Mouse (Mus musculus) MEL (cell line): ENCODE measurements around the gene Nr5a2. TPM values are rescaled to one million over a fixed set of nuclear protein-coding genes. Genes with fewer than 3 reads are reported as not detected.

Experiments used
- DNase-seq: peaks from one replicate; pipeline ENCODE4 v3.0.0; 2011; ENCODE audit warnings: low read depth, low spot score
- H3K27ac ChIP-seq: 2 replicates; pipeline ENCODE4 v1.5.1; 2012; ENCODE audit warnings: low read depth, mild to moderate bottlenecking, control low read depth, low read length, moderate library complexity; ENCODE audit not compliant: control insufficient read depth
- H3K27me3 ChIP-seq, 2 experiments: fragments of 150-350 bp in 1 of 2; sonication (generic) in 1 of 2; 2 replicates each; pipeline ENCODE4 v1.6.1; 2012; ENCODE audit warnings: low read length in 2 of 2, mild to moderate bottlenecking in 2 of 2, improper control_type of control experiment in 1 of 2, moderate library complexity in 1 of 2; ENCODE audit not compliant: insufficient read depth in 2 of 2, control insufficient read depth in 1 of 2
- H3K36me3 ChIP-seq, 2 experiments: 2 replicates each; pipeline ENCODE4 v1.6.1; 2012 to 2014; ENCODE audit warnings: low read length in 2 of 2, improper control_type of control experiment in 1 of 2, inconsistent platforms in 1 of 2, mild to moderate bottlenecking in 1 of 2; ENCODE audit not compliant: insufficient read depth in 2 of 2, control insufficient read depth in 1 of 2
- H3K4me1 ChIP-seq, 2 experiments: fragments of 150-350 bp in 1 of 2; sonication (generic) in 1 of 2; 2 replicates each; pipeline ENCODE4 v1.6.1; 2012; ENCODE audit warnings: low read length in 2 of 2, improper control_type of control experiment in 1 of 2, mild to moderate bottlenecking in 1 of 2; ENCODE audit not compliant: insufficient read depth in 2 of 2, control insufficient read depth in 1 of 2
- H3K4me3 ChIP-seq, 2 experiments: fragments of 150-350 bp in 1 of 2; sonication (generic) in 1 of 2; 2 replicates each; pipeline ENCODE4 v1.5.1; 2012; ENCODE audit warnings: low read depth in 2 of 2, low read length in 2 of 2, mild to moderate bottlenecking in 2 of 2, moderate library complexity in 2 of 2, control low read depth in 1 of 2, improper control_type of control experiment in 1 of 2; ENCODE audit not compliant: control insufficient read depth in 1 of 2, insufficient read depth in 1 of 2
- H3K79me2 ChIP-seq: 2 replicates; pipeline ENCODE4 v1.6.1; 2012; ENCODE audit warnings: mild to moderate bottlenecking, low read length, moderate library complexity; ENCODE audit not compliant: control insufficient read depth, poor library complexity, insufficient read depth
- H3K9ac ChIP-seq: 2 replicates; pipeline ENCODE4 v1.6.1; 2012; ENCODE audit warnings: low read depth, mild to moderate bottlenecking, control low read depth, low read length, moderate library complexity; ENCODE audit not compliant: control insufficient read depth, poor library complexity, severe bottlenecking
- H3K9me3 ChIP-seq: fragments of 150-350 bp; sonication (generic); replicated peaks from 2 replicates; pipeline ENCODE4 v1.6.1; 2012; ENCODE audit warnings: mild to moderate bottlenecking, low read length, improper control_type of control experiment, moderate library complexity; ENCODE audit not compliant: insufficient read depth
- BHLHE40 ChIP-seq: IDR thresholded peaks from 2 replicates; pipeline ENCODE4 v1.6.1; 2012; ENCODE audit warnings: low read depth, mild to moderate bottlenecking, inconsistent platforms, low read length, improper control_type of control experiment, borderline replicate concordance
- CHD1 ChIP-seq: IDR thresholded peaks from 2 replicates; pipeline ENCODE4 v1.6.1; 2012; ENCODE audit warnings: low read depth, mild to moderate bottlenecking, inconsistent platforms, low read length, improper control_type of control experiment
- CTCF ChIP-seq, 3 experiments: IDR thresholded peaks in 2 of 3; conservative IDR thresholded peaks in 1 of 3; 2 replicates each; pipeline ENCODE4 v1.5.1; 2011 to 2012; ENCODE audit warnings: low read length in 3 of 3, low read depth in 2 of 3, mild to moderate bottlenecking in 2 of 3, improper control_type of control experiment in 1 of 3, inconsistent platforms in 1 of 3, mixed read lengths in 1 of 3, moderate library complexity in 1 of 3; ENCODE audit not compliant: control insufficient read depth in 1 of 3, insufficient read depth in 1 of 3, poor library complexity in 1 of 3, severe bottlenecking in 1 of 3
- ETS1 ChIP-seq: IDR thresholded peaks from 2 replicates; pipeline ENCODE4 v1.6.1; 2012; ENCODE audit warnings: low read depth, mild to moderate bottlenecking, inconsistent platforms, low read length, improper control_type of control experiment, moderate library complexity
- GABPA ChIP-seq: IDR thresholded peaks from 2 replicates; pipeline ENCODE4 v1.6.1; 2012; ENCODE audit warnings: low read depth, mild to moderate bottlenecking, inconsistent platforms, low read length, improper control_type of control experiment, moderate library complexity
- GATA1 ChIP-seq: IDR thresholded peaks from 2 replicates; pipeline ENCODE4 v1.6.1; 2011; ENCODE audit warnings: low read depth, low read length, improper control_type of control experiment
- HCFC1 ChIP-seq: IDR thresholded peaks from 2 replicates; pipeline ENCODE4 v1.6.1; 2012; ENCODE audit warnings: low read depth, mild to moderate bottlenecking, inconsistent platforms, low read length, improper control_type of control experiment, moderate library complexity
- JUND ChIP-seq: IDR thresholded peaks from 2 replicates; pipeline ENCODE4 v1.6.1; 2011; ENCODE audit warnings: low read depth, mild to moderate bottlenecking, improper control_type of control experiment, low read length
- KAT2A ChIP-seq: conservative IDR thresholded peaks from 2 replicates; pipeline ENCODE4 v1.6.1; 2012; ENCODE audit warnings: low read depth, low read length, improper control_type of control experiment, inconsistent platforms
- MAFK ChIP-seq: IDR thresholded peaks from 2 replicates; pipeline ENCODE4 v1.6.1; 2011; ENCODE audit warnings: low read depth, mild to moderate bottlenecking, low read length, improper control_type of control experiment, borderline replicate concordance
- MAX ChIP-seq: IDR thresholded peaks from 2 replicates; pipeline ENCODE4 v1.6.1; 2011; ENCODE audit warnings: low read length, improper control_type of control experiment
- MAZ ChIP-seq: IDR thresholded peaks from 2 replicates; pipeline ENCODE4 v1.6.1; 2012; ENCODE audit warnings: low read depth, mild to moderate bottlenecking, inconsistent platforms, low read length, improper control_type of control experiment
- MEF2A ChIP-seq: IDR thresholded peaks from 2 replicates; pipeline ENCODE4 v1.6.1; 2014; ENCODE audit warnings: low read depth, mild to moderate bottlenecking, inconsistent platforms, low read length, improper control_type of control experiment; ENCODE audit not compliant: poor library complexity, insufficient replicate concordance, severe bottlenecking; ENCODE audit errors: extremely low read depth
- MXI1 ChIP-seq: IDR thresholded peaks from 2 replicates; pipeline ENCODE4 v1.6.1; 2011; ENCODE audit warnings: mild to moderate bottlenecking, low read depth, low read length, improper control_type of control experiment
- NELFE ChIP-seq: IDR thresholded peaks from 2 replicates; pipeline ENCODE4 v1.6.1; 2011; ENCODE audit warnings: low read depth, low read length, improper control_type of control experiment
- NRF1 ChIP-seq: IDR thresholded peaks from 2 replicates; pipeline ENCODE4 v1.6.1; 2014; ENCODE audit warnings: low read depth, mild to moderate bottlenecking, inconsistent platforms, low read length, improper control_type of control experiment, moderate library complexity; ENCODE audit not compliant: poor library complexity, insufficient read depth, severe bottlenecking
- POLR2A ChIP-seq, 2 experiments: IDR thresholded peaks; 2 replicates each; pipeline ENCODE4 v1.6.1; 2011 to 2012; ENCODE audit warnings: low read length in 2 of 2, mild to moderate bottlenecking in 2 of 2, control low read depth in 1 of 2, improper control_type of control experiment in 1 of 2, low read depth in 1 of 2, moderate library complexity in 1 of 2; ENCODE audit not compliant: control insufficient read depth in 1 of 2, insufficient read depth in 1 of 2, poor library complexity in 1 of 2
- POLR2AphosphoS2 ChIP-seq: IDR thresholded peaks from 2 replicates; pipeline ENCODE4 v1.6.1; 2011; ENCODE audit warnings: low read length, improper control_type of control experiment
- RCOR1 ChIP-seq: IDR thresholded peaks from 2 replicates; pipeline ENCODE4 v1.6.1; 2012; ENCODE audit warnings: low read depth, mild to moderate bottlenecking, inconsistent platforms, low read length, improper control_type of control experiment
- SIN3A ChIP-seq: IDR thresholded peaks from 2 replicates; pipeline ENCODE4 v1.6.1; 2012; ENCODE audit warnings: low read length, improper control_type of control experiment, inconsistent platforms
- SMC3 ChIP-seq: IDR thresholded peaks from 2 replicates; pipeline ENCODE4 v1.6.1; 2011; ENCODE audit warnings: low read depth, low read length, improper control_type of control experiment
- TAL1 ChIP-seq: IDR thresholded peaks from 2 replicates; pipeline ENCODE4 v1.6.1; 2012; ENCODE audit warnings: mild to moderate bottlenecking, inconsistent platforms, low read length, moderate library complexity, mixed read lengths
- TBP ChIP-seq: IDR thresholded peaks from 2 replicates; pipeline ENCODE4 v1.8.0; 2011; ENCODE audit warnings: low read depth, low read length, improper control_type of control experiment
- TCF12 ChIP-seq: IDR thresholded peaks from 2 replicates; pipeline ENCODE4 v1.6.1; 2014; ENCODE audit warnings: low read depth, mild to moderate bottlenecking, inconsistent platforms, low read length, improper control_type of control experiment, moderate library complexity
- USF1 ChIP-seq: IDR thresholded peaks from 2 replicates; pipeline ENCODE4 v1.6.1; 2014; ENCODE audit warnings: low read depth, mild to moderate bottlenecking, inconsistent platforms, low read length, improper control_type of control experiment, moderate library complexity
- ZMIZ1 ChIP-seq: IDR thresholded peaks from 2 replicates; pipeline ENCODE4 v1.6.1; 2012; ENCODE audit warnings: low read depth, mild to moderate bottlenecking, inconsistent platforms, low read length, improper control_type of control experiment, moderate library complexity
- ZNF384 ChIP-seq: IDR thresholded peaks from 2 replicates; pipeline ENCODE4 v1.6.1; 2012; ENCODE audit warnings: low read depth, mild to moderate bottlenecking, inconsistent platforms, low read length, improper control_type of control experiment
- polyA plus RNA-seq, 2 experiments: library from polyadenylated mRNA; stranded (reverse) in 1 of 2; unstranded in 1 of 2; fragments of >175 nt in 1 of 2; fragments of >200 nt in 1 of 2; gene quantifications; 2 replicates each; pipeline versions ENCODE4 v1.2.1 to v1.2.4; 2012; ENCODE audit warnings: low replicate concordance in 2 of 2, low read depth in 1 of 2; ENCODE audit not compliant: insufficient read length in 2 of 2, insufficient read depth in 1 of 2, missing spikeins in 1 of 2
- total RNA-seq: library from RNA; depleted of rRNA; stranded (reverse); fragments of 300-350 nt; gene quantifications from 2 replicates; pipeline ENCODE4 v1.2.3, GENCODE M21; 2012

The Nr5a2 gene
- total and polyA plus RNA-seq, 3 experiments: 0.03 to 0.39 TPM; not detected in 1

GRCm38 (mm10) chr1:136958666-136959065 is 1.6 kb downstream of the Nr5a2 start:
- no peaks in the 10 kb centered on the region for H3K36me3 ChIP-seq
- H3K27me3 ChIP-seq: no peaks in the 10 kb centered on the region
- H3K9ac ChIP-seq: no peak overlapping the region
- no peaks in the 10 kb centered on the region for H3K9me3 ChIP-seq
- no peak for TF ChIP-seq TAL1
- TF ChIP-seq NRF1: no peak
- TF ChIP-seq ZMIZ1: no peak
- TF ChIP-seq GABPA: no peak
- TF ChIP-seq HCFC1: no peak
- TF ChIP-seq CHD1: no peak
- TF ChIP-seq RCOR1: no peak
- no peak for TF ChIP-seq MEF2A
- TF ChIP-seq NELFE: no peak
- no peak for TF ChIP-seq GATA1
- TF ChIP-seq MAFK: no peak
- no peaks in the 10 kb centered on the region for H3K4me1 ChIP-seq
- H3K79me2 ChIP-seq: no peaks in the 10 kb centered on the region
- no peak overlapping the region for H3K4me3 ChIP-seq
- DNase-seq: no peak
- no peak overlapping the region for H3K27ac ChIP-seq

GRCm38 (mm10) chr1:136958185-136958584 is 2.1 kb downstream of the Nr5a2 start:
- Histone ChIP-seq H3K9ac (no peak overlapping the region), H3K36me3 (no peaks in the 10 kb centered on the region), H3K27ac (no peak overlapping the region), H3K4me3 (no peak overlapping the region), H3K27me3 (no peaks in the 10 kb centered on the region), H3K4me1 (no peaks in the 10 kb centered on the region), H3K79me2 (no peaks in the 10 kb centered on the region), H3K9me3 (no peaks in the 10 kb centered on the region)
- DNase-seq: no peak
- no peak for TF ChIP-seq POLR2AphosphoS2
- no peak for TF ChIP-seq CTCF (IDR thresholded peaks at IDR 0.05 in 2 of 3, conservative IDR thresholded peaks at IDR 0.05 in 1 of 3; ENCODE audit: control insufficient read depth in 1 of 3, insufficient read depth in 1 of 3, low read depth in 2 of 3, low read length in 3 of 3, poor library complexity in 1 of 3, severe bottlenecking in 1 of 3)
- no peak for TF ChIP-seq MEF2A
- TF ChIP-seq MAZ: no peak
- no peak for TF ChIP-seq RCOR1
- TF ChIP-seq MXI1: no peak
- no peak for TF ChIP-seq ZNF384
- no peak for TF ChIP-seq BHLHE40
- no peak for TF ChIP-seq SMC3
- no peak for TF ChIP-seq TCF12
- TF ChIP-seq TBP: no peak
- no peak for TF ChIP-seq USF1
- no peak for TF ChIP-seq POLR2A (IDR thresholded peaks at IDR 0.05; ENCODE audit: control insufficient read depth in 1 of 2, insufficient read depth in 1 of 2, low read depth in 1 of 2, low read length in 2 of 2, poor library complexity in 1 of 2)
- no peak for TF ChIP-seq ETS1
- no peak for TF ChIP-seq JUND
- no peak for TF ChIP-seq SIN3A
- TF ChIP-seq KAT2A: no peak
- no peak for TF ChIP-seq TAL1
- TF ChIP-seq MAX: no peak
